Mouse (Mus musculus): ENCODE measurements around the gene Car10. TPM values are rescaled to one million over a fixed set of nuclear protein-coding genes. Genes with fewer than 3 reads are reported as not detected.

Gene Car10
- total and polyA plus RNA-seq, 3 experiments = not detected

- no peak overlapping the region for H3K27ac ChIP-seq (ENCODE audit: control insufficient read depth, low read depth, low read length)
- H3K36me3 ChIP-seq (ENCODE audit: control insufficient read depth in 1 of 2, insufficient read depth in 2 of 2, low read length in 2 of 2) = no peaks in the 10 kb centered on the region
- H3K4me3 ChIP-seq (ENCODE audit: control insufficient read depth in 1 of 2, insufficient read depth in 1 of 2, low read depth in 2 of 2, low read length in 2 of 2) = no peak overlapping the region
- H3K9ac ChIP-seq (ENCODE audit: control insufficient read depth, low read depth, low read length, poor library complexity, severe bottlenecking) = no peak overlapping the region
- no peaks in the 10 kb centered on the region for H3K79me2 ChIP-seq (ENCODE audit: control insufficient read depth, insufficient read depth, low read length, poor library complexity)
- TF ChIP-seq UBTF (IDR thresholded peaks at IDR 0.05; ENCODE audit: borderline replicate concordance, insufficient read depth, low read depth, low read length) (no peak), ETS1 (IDR thresholded peaks at IDR 0.05; ENCODE audit: low read depth, low read length) (no peak), EP300 (IDR thresholded peaks at IDR 0.05; ENCODE audit: low read depth in 1 of 2, low read length in 2 of 2) (no peak)
- H3K4me1 ChIP-seq (ENCODE audit: control insufficient read depth in 1 of 2, insufficient read depth in 2 of 2, low read length in 2 of 2) = no peaks in the 10 kb centered on the region
- DNase-seq (ENCODE audit: low read depth, low spot score) = no peak
- H3K27me3 ChIP-seq (ENCODE audit: control insufficient read depth in 1 of 2, insufficient read depth in 2 of 2, low read length in 2 of 2) = no peaks in the 10 kb centered on the region
- no peaks in the 10 kb centered on the region for H3K9me3 ChIP-seq (replicated peaks; ENCODE audit: insufficient read depth, low read length)
Measured at GRCm38 (mm10) chr11:93434997-93435915, 337.4 kb downstream of the Car10 start.

- Histone ChIP-seq H3K27me3 (ENCODE audit: control insufficient read depth in 1 of 2, insufficient read depth in 2 of 2, low read length in 2 of 2) (no peaks in the 10 kb centered on the region), H3K4me3 (ENCODE audit: control insufficient read depth in 1 of 2, insufficient read depth in 1 of 2, low read depth in 2 of 2, low read length in 2 of 2) (no peak overlapping the region), H3K9ac (ENCODE audit: control insufficient read depth, low read depth, low read length, poor library complexity, severe bottlenecking) (no peak overlapping the region), H3K4me1 (ENCODE audit: control insufficient read depth in 1 of 2, insufficient read depth in 2 of 2, low read length in 2 of 2) (no peaks in the 10 kb centered on the region), H3K79me2 (ENCODE audit: control insufficient read depth, insufficient read depth, low read length, poor library complexity) (no peaks in the 10 kb centered on the region), H3K9me3 (replicated peaks; ENCODE audit: insufficient read depth, low read length) (no peaks in the 10 kb centered on the region), H3K36me3 (ENCODE audit: control insufficient read depth in 1 of 2, insufficient read depth in 2 of 2, low read length in 2 of 2) (no peaks in the 10 kb centered on the region), H3K27ac (ENCODE audit: control insufficient read depth, low read depth, low read length) (no peak overlapping the region)
- TF ChIP-seq POLR2AphosphoS2 (IDR thresholded peaks at IDR 0.05; ENCODE audit: low read length) (no peak), MXI1 (IDR thresholded peaks at IDR 0.05; ENCODE audit: low read depth, low read length) (no peak), E2F4 (IDR thresholded peaks at IDR 0.05; ENCODE audit: borderline replicate concordance, low read depth, low read length) (no peak), ETS1 (IDR thresholded peaks at IDR 0.05; ENCODE audit: low read depth, low read length) (no peak), NELFE (IDR thresholded peaks at IDR 0.05; ENCODE audit: low read depth, low read length) (no peak), MYC (IDR thresholded peaks at IDR 0.05; ENCODE audit: low read depth, low read length) (no peak), ZNF384 (IDR thresholded peaks at IDR 0.05; ENCODE audit: low read depth, low read length) (no peak), KAT2A (conservative IDR thresholded peaks at IDR 0.05; ENCODE audit: low read depth, low read length) (no peak)
- DNase-seq (ENCODE audit: low read depth, low spot score) = no peak
Measured at GRCm38 (mm10) chr11:93436892-93437291, 339.1 kb downstream of the Car10 start.

GRCm38 (mm10) chr11:93440466-93440865 is 342.6 kb downstream of the Car10 start:
- H3K79me2 ChIP-seq (ENCODE audit: control insufficient read depth, insufficient read depth, low read length, poor library complexity) = no peaks in the 10 kb centered on the region
- DNase-seq (ENCODE audit: low read depth, low spot score) = no peak
- H3K9ac ChIP-seq (ENCODE audit: control insufficient read depth, low read depth, low read length, poor library complexity, severe bottlenecking) = no peak overlapping the region
- H3K4me3 ChIP-seq (ENCODE audit: control insufficient read depth in 1 of 2, insufficient read depth in 1 of 2, low read depth in 2 of 2, low read length in 2 of 2) = no peak overlapping the region
- H3K4me1 ChIP-seq (ENCODE audit: control insufficient read depth in 1 of 2, insufficient read depth in 2 of 2, low read length in 2 of 2) = no peaks in the 10 kb centered on the region
- no peaks in the 10 kb centered on the region for H3K9me3 ChIP-seq (replicated peaks; ENCODE audit: insufficient read depth, low read length)
- H3K27ac ChIP-seq (ENCODE audit: control insufficient read depth, low read depth, low read length) = no peak overlapping the region
- no peak for TF ChIP-seq RAD21 (IDR thresholded peaks at IDR 0.05; ENCODE audit: low read depth, low read length)
- no peak for TF ChIP-seq E2F4 (IDR thresholded peaks at IDR 0.05; ENCODE audit: borderline replicate concordance, low read depth, low read length)
- no peak for TF ChIP-seq TAL1 (IDR thresholded peaks at IDR 0.05; ENCODE audit: low read length)
- no peak for TF ChIP-seq MAFK (IDR thresholded peaks at IDR 0.05; ENCODE audit: borderline replicate concordance, low read depth, low read length)
- no peak for TF ChIP-seq CHD2 (IDR thresholded peaks at IDR 0.05; ENCODE audit: low read length)
- no peak for TF ChIP-seq ZC3H11A (IDR thresholded peaks at IDR 0.05; ENCODE audit: low read depth, low read length)
- no peak for TF ChIP-seq BHLHE40 (IDR thresholded peaks at IDR 0.05; ENCODE audit: borderline replicate concordance, low read depth, low read length)
- no peak for TF ChIP-seq NELFE (IDR thresholded peaks at IDR 0.05; ENCODE audit: low read depth, low read length)
- no peak for TF ChIP-seq JUND (IDR thresholded peaks at IDR 0.05; ENCODE audit: low read depth, low read length)
- TF ChIP-seq MAZ (IDR thresholded peaks at IDR 0.05; ENCODE audit: low read depth, low read length) = no peak
- TF ChIP-seq GATA1 (IDR thresholded peaks at IDR 0.05; ENCODE audit: low read depth, low read length) = no peak
- TF ChIP-seq HCFC1 (IDR thresholded peaks at IDR 0.05; ENCODE audit: low read depth, low read length) = no peak
- TF ChIP-seq MYC (IDR thresholded peaks at IDR 0.05; ENCODE audit: low read depth, low read length) = no peak
- no peak for TF ChIP-seq RCOR1 (IDR thresholded peaks at IDR 0.05; ENCODE audit: low read depth, low read length)
- no peak for TF ChIP-seq POLR2AphosphoS5 (IDR thresholded peaks at IDR 0.05; ENCODE audit: borderline replicate concordance, low read depth, low read length)
- TF ChIP-seq CHD1 (IDR thresholded peaks at IDR 0.05; ENCODE audit: low read depth, low read length) = no peak
- no peak for TF ChIP-seq SMC3 (IDR thresholded peaks at IDR 0.05; ENCODE audit: low read depth, low read length)
- TF ChIP-seq MAX (IDR thresholded peaks at IDR 0.05; ENCODE audit: low read length) = no peak
- no peaks in the 10 kb centered on the region for H3K27me3 ChIP-seq (ENCODE audit: control insufficient read depth in 1 of 2, insufficient read depth in 2 of 2, low read length in 2 of 2)
- no peaks in the 10 kb centered on the region for H3K36me3 ChIP-seq (ENCODE audit: control insufficient read depth in 1 of 2, insufficient read depth in 2 of 2, low read length in 2 of 2)

All from MEL (cell line).